Mouse (Mus musculus) stomach, postnatal 0 days (tissue): ENCODE measurements around the gene Cfc1.

ENCODE experiments used
- CTCF ChIP-seq: IDR thresholded peaks from 2 replicates; pipeline ENCODE4 v1.5.1; 2016; ENCODE audit warnings: antibody characterized with exemption, low read depth, mild to moderate bottlenecking, moderate library complexity
- EP300 ChIP-seq: optimal IDR thresholded peaks from 2 replicates; pipeline ENCODE3; 2016; ENCODE audit warnings: antibody characterized with exemption

DNA sequence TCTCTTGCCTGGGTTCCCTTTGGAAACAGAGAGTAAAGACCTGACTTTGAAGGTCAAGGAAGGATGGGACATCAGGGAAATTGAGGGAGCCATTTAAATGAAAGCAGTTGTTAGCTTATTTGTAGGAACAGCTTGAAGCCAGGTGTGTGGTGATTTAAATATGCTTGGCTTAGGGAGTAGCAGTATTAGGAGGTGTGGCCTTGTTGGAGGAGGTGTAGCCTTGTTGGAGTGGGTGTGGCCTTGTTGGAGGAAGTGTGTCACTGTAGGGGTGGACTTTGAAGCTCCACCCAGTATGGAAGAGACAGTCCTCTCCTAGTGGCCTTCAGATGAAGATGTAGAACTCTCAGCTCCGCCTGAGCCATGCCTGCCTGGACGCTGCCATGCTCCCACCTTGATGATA is 34.4 kb downstream of the Cfc1 start:
- no peak for TF ChIP-seq EP300
- TF ChIP-seq CTCF, result no peak
